Mouse (Mus musculus) intestine, embryonic 15.5 days (tissue): ENCODE measurements around the gene Blmh. TPM values are rescaled to one million over a fixed set of nuclear protein-coding genes. Genes with fewer than 3 reads are reported as not detected.

Source experiments
- ATAC-seq: fragments of 200-750 bp; cut with Nextera tagmentation; 2 replicates; pipeline ENCODE4 v1.8.0; 2017; ENCODE audit warnings: moderate TSS enrichment, moderate library complexity
- H3K27ac ChIP-seq: fragments of 300-500 bp; sonication (generic); 2 replicates; pipeline ENCODE4 v1.5.1; 2015; ENCODE audit warnings: mild to moderate bottlenecking, inconsistent platforms
- H3K27me3 ChIP-seq: fragments of 300-500 bp; sonication (generic); replicated peaks from 2 replicates; pipeline ENCODE4 v1.6.1; 2015; ENCODE audit warnings: inconsistent platforms
- H3K36me3 ChIP-seq: fragments of 300-500 bp; sonication (generic); 2 replicates; pipeline ENCODE4 v1.6.1; 2015; ENCODE audit warnings: inconsistent platforms
- H3K4me1 ChIP-seq: fragments of 300-500 bp; sonication (generic); replicated peaks from 2 replicates; pipeline ENCODE4 v1.6.1; 2015; ENCODE audit warnings: inconsistent platforms
- H3K4me2 ChIP-seq: fragments of 300-500 bp; sonication (generic); replicated peaks from 2 replicates; pipeline ENCODE4 v1.6.1; 2015; ENCODE audit warnings: mild to moderate bottlenecking, inconsistent platforms
- H3K4me3 ChIP-seq: fragments of 300-500 bp; sonication (generic); replicated peaks from 2 replicates; pipeline ENCODE4 v1.5.1; 2015; ENCODE audit warnings: inconsistent platforms
- H3K9ac ChIP-seq: fragments of 300-500 bp; sonication (generic); 2 replicates; pipeline ENCODE4 v1.6.1; 2015; ENCODE audit warnings: inconsistent platforms
- H3K9me3 ChIP-seq: fragments of 300-500 bp; sonication (generic); 2 replicates; pipeline ENCODE4 v1.6.1; 2016; ENCODE audit warnings: inconsistent platforms
- WGBS: fragments of 180-500 bp; shearing (Covaris S2); methylation state at CpG from one replicate; pipeline ENCODE4 v1.1.7; 2015; 5-methylcytosine and 5-hydroxymethylcytosine counted together
- polyA plus RNA-seq: library from polyadenylated mRNA; unstranded; fragments of >200 nt; fragmentation: Nextera tagmentation; extraction: Ambion mirVana; gene quantifications from 2 replicates; pipeline ENCODE4 v1.2.1, GENCODE M21; 2015

The Blmh gene
- polyA plus RNA-seq, 1 experiment from 2014 or later = 126 TPM

DNA sequence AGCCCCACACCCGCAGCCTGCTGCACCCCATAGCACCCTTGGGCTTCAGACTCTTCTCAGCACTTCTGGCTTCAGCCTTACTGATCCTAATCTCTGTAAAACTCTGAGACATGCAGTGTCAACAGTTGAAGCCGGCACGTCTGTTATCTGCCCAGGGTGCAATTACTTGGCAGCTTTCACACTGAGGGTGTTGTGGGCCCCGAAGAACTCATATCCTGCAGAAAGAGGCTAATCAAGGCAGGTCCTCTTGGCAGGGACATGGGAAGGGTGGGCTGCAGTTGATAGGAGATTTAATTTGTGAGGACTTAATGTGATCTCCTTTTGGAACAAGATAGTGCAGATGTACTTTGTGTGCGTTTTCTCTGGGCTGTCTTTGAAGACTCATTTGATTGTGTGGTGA lies 59.0 kb downstream of the Blmh start:
- Histone ChIP-seq H3K4me3 (no peak overlapping the region), H3K9ac (no peak overlapping the region), H3K4me2 (no peak overlapping the region), H3K27me3 (no peaks in the 10 kb centered on the region), H3K27ac (no peak overlapping the region), H3K4me1 (no peaks in the 10 kb centered on the region; the same call in 1 of the 2 replicates), H3K36me3 (peaks cover 24% of the 10 kb centered on the region), H3K9me3 (no peaks in the 10 kb centered on the region)
- no peak for ATAC-seq
- 60% methylated on average over 5 of the region's 5 CpGs for WGBS

DNA sequence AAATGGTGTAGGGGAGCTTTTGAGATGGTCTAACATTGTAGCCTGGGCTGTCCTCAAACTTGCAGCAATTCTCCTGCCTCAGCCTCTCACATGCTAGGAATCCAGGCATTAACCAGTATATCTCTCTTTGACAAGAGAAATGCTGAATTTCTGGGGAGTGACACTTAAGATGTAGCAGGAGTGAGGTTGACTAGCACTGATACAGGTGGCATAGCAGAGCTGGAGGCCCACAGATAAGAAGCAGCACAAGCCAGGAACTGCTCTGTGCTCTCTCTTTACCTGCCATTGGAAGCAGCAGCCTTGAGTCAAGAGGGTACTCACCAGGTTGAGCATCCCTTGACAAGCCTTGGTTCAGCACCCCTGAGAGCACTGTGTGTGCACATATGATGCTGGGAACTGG lies 59.6 kb downstream of the Blmh start:
- no peaks in the 10 kb centered on the region for H3K27me3 ChIP-seq
- H3K27ac ChIP-seq = no peak overlapping the region
- ATAC-seq = no peak
- H3K4me1 ChIP-seq = no peaks in the 10 kb centered on the region; the same call in 1 of the 2 replicates
- no peak overlapping the region for H3K4me2 ChIP-seq
- no peak overlapping the region for H3K4me3 ChIP-seq
- peaks cover 21% of the 10 kb centered on the region for H3K36me3 ChIP-seq
- H3K9me3 ChIP-seq = no peaks in the 10 kb centered on the region
- no peak overlapping the region for H3K9ac ChIP-seq

DNA sequence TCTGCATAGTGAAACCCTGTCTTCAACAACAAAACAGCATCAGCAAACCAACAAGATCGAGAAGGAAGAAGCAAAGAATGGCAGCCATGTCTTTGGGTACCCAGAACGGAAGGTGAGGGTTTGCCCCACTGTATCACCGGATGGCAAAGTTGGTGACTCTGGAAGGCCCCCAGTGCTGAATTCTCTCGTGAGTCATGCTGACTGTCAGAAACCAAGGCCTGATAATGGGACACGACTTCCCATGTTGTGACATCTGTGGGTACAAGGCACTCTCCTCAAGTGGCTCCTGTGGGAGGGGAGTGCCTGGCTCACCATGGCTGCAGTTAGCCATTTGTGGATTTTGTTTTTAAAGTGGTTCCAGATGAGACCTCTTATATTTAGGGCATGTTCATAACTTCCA lies 66.2 kb downstream of the Blmh start:
- Histone ChIP-seq H3K4me2 (no peak overlapping the region), H3K27ac (no peak overlapping the region), H3K9me3 (no peaks in the 10 kb centered on the region), H3K9ac (no peak overlapping the region), H3K27me3 (peaks cover 5% of the 10 kb centered on the region), H3K36me3 (peaks cover 18% of the 10 kb centered on the region), H3K4me3 (no peak overlapping the region), H3K4me1 (no peaks in the 10 kb centered on the region)
- 77% methylated on average over 5 of the region's 5 CpGs for WGBS
- no peak for ATAC-seq

DNA sequence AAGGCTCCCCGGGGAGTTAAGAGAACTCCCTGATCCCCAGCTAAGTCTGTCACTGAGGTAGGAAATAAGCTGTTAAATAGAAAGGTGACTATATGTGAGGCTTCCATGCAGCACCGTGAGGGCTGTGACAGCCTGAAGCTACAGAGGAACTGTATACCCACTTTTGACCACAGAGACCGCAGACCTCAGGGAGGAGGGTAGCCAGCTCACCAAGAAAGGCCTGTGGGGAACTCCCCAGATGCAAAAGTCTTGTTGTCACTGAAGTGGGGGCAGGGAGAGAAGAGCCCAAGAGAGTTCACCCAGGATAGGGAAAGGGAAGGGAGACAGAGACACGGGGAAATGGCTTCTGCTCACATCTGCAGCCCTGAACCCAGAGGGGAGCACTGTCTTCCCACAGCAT lies 68.3 kb downstream of the Blmh start:
- no peak for ATAC-seq
- Histone ChIP-seq H3K9me3 (no peaks in the 10 kb centered on the region), H3K27me3 (peaks cover 21% of the 10 kb centered on the region), H3K27ac (no peak overlapping the region), H3K4me2 (no peak overlapping the region), H3K4me1 (0 out of 2 replicates have a peak, but pooled peaks cover 1% of the 10 kb centered on the region), H3K4me3 (no peak overlapping the region), H3K9ac (no peak overlapping the region), H3K36me3 (peaks cover under 1% of the 10 kb centered on the region; the same call in 1 of the 2 replicates)
- WGBS = 30% methylated on average over 4 of the region's 4 CpGs

DNA sequence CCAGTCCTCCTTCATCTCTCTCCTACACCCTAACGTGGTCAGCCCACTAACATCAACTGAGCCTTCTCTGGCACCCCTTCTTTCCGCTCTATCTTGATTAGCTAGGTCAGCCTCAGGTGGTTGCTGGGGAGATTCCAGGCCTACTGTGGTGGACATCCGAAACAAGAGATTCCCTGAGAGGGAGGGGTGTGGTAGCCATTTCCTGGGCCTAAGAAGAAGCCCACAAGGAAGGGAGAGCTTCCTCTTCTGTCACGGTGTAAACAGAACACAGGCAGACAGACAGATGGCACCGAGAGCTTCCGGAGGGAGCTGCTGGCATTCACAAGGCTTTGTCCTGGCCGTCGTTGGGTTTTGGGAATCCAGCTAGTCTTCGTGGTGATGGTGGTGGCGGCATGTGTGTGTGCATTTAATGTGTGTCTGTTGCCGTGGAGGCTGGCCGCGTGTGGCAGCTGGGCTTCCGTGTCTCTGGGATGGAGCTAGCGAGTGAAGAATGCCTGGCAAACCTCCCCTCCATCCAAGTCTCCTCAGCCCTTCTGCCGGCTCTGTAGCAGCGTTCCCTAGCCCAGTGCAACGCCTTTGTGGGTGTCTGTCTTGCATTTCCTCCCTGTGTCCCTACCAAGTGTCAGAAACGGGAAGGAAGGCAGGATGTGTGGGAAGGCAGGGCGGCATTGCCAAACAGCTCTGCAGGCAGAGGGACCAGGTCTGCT lies 71.5 kb downstream of the Blmh start:
- no peak for ATAC-seq
- no peak overlapping the region for H3K9ac ChIP-seq
- peaks cover 11% of the 10 kb centered on the region for H3K4me1 ChIP-seq
- H3K4me3 ChIP-seq = no peak overlapping the region
- peaks cover 37% of the 10 kb centered on the region for H3K27me3 ChIP-seq
- 53% methylated on average over 20 of the region's 20 CpGs for WGBS
- H3K4me2 ChIP-seq = no peak overlapping the region; the same call in 1 of the 2 replicates
- no peaks in the 10 kb centered on the region for H3K9me3 ChIP-seq
- no peak overlapping the region for H3K27ac ChIP-seq
- H3K36me3 ChIP-seq = no peaks in the 10 kb centered on the region

DNA sequence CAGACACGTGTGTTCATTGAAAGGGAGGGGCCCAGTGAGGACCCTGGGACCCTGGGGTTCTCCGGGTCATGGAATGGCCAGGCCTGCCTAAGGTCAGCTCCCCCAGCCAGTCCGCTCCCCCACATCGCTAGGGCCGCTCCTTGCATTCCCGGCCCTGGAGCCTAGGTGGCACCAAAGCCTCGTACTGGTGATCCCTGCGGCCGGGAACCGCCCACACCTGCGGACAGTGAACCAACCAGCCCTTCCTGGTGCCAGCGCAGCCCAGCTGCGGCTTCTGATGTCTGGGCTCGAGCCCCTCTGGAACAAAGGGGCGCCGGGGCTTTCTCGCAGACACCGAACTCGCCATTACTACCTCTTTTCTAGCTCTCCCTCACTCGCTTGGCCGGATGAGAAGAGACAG lies 72.7 kb downstream of the Blmh start:
- ATAC-seq = peak; percentile 79
- no peak overlapping the region for H3K9ac ChIP-seq
- peak overlapping the region; percentile 89 for H3K4me2 ChIP-seq
- H3K9me3 ChIP-seq = no peaks in the 10 kb centered on the region
- H3K27me3 ChIP-seq = peaks cover 37% of the 10 kb centered on the region
- H3K4me1 ChIP-seq = peaks cover 12% of the 10 kb centered on the region
- no peak overlapping the region for H3K27ac ChIP-seq
- H3K4me3 ChIP-seq = peak overlapping the region; percentile 45
- under 1% methylated on average over 21 of the region's 21 CpGs for WGBS
- H3K36me3 ChIP-seq = no peaks in the 10 kb centered on the region

DNA sequence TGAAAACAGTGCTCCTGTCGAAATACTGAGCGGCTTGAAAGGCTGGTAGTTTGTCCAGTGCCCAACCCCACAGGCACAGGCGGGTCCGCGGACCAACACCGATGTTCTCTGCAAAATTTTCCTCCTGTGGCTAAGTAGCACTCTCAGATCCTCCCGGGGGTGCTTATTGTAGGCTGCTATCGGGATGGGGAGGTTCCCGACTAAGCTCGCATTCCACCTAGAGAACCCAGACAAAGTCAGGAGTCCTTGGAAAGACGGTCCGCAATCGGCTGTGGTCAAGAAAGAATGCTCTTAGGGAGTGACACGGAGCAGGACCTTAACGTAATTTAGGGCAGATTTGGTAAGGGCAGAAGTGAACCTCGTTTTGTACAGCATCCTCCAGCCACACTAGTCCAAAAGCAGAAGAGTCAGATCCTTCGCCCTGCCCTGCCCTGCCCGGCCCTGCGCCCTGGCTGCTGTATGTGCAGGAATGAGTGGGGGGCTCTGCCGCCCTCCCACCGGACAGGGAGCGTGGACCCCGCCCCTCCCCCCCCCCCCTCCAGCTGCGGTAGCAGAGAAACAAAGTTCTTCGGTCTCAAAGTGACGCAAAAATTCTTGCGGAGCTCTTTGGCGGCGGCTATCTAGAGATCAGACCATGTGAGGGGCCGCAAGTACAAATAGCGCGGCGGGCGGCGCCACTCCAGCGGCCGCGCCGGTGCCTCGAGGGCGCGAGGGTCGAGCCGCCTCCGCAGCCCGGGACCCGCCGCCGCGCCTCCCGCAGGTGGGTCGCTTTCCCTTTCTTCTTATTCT lies 73.5 kb downstream of the Blmh start, which contains the start of gene Slc6a4:
TSS of gene Slc6a4 (plus strand) at position 688 of the 789 bp plus-strand sequence.
- Histone ChIP-seq H3K36me3 (no peaks in the 10 kb centered on the region), H3K9ac (peak within 1 kb of the TSS; percentile 34; the same call in 1 of the 2 replicates), H3K9me3 (no peaks in the 10 kb centered on the region), H3K27me3 (peaks cover 37% of the 10 kb centered on the region), H3K27ac (no peak within 1 kb of the TSS), H3K4me2 (peak within 1 kb of the TSS; percentile 89), H3K4me3 (peak within 1 kb of the TSS; percentile 45), H3K4me1 (peaks cover 20% of the 10 kb centered on the region)
- ATAC-seq = 0 out of 2 replicates have a peak, but pooled peaks have one; percentile 31
- WGBS = under 1% methylated on average over 52 of the region's 52 CpGs

DNA sequence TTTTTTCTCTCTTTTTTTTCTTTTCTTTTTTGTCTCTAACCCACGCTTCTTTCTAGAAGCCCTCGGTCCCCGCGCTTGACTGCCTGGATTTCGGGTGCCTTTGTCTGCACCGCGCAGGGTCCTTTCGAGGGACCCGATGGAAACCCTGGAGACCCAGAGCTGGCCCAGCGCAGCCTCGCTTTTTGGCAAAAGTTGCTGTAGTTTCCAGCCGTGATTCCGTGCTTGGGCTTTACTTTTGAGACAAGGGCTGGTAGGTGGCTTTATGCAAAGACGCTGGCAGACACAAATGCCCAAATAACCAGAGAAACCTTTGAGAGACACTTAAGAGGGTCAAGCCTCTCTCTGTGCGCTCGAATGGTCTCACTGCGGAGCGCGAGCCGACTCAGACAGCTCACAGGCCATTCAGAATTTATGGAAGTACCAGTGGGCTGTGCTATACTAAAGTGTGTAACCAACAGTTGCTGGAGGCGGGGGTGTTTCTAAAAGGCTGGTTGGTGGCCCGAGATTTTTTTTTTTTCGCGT lies 74.2 kb downstream of the Blmh start:
- H3K4me2 ChIP-seq = peak overlapping the region; percentile 89
- H3K36me3 ChIP-seq = no peaks in the 10 kb centered on the region
- no peak overlapping the region for H3K27ac ChIP-seq
- H3K4me3 ChIP-seq = peak overlapping the region; percentile 45
- 12% methylated on average over 24 of the region's 24 CpGs for WGBS
- no peak for ATAC-seq
- peaks cover 37% of the 10 kb centered on the region for H3K27me3 ChIP-seq
- H3K4me1 ChIP-seq = peaks cover 20% of the 10 kb centered on the region
- peak overlapping the region; percentile 34; the same call in 1 of the 2 replicates for H3K9ac ChIP-seq
- no peaks in the 10 kb centered on the region for H3K9me3 ChIP-seq

DNA sequence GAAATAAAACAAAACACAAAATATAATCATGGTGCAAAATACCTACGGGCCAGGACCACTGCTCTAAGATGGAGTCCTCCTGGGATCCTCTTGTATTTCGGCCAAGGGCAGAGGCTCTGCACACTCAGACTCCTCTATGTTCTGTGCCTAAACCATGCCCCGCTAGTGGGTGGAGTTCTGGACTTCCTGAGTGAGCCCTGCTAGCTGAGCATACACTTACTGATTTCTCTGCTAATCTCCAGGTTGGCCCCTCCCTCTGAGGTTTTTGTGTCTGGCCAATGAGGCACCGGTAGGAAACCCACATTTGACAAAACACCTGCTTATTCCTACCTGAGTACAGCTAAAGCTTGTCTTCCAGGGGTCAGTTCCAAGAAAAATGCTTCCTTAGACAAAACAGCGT lies 76.1 kb downstream of the Blmh start:
- H3K4me2 ChIP-seq = no peak overlapping the region
- no peak overlapping the region for H3K27ac ChIP-seq
- no peaks in the 10 kb centered on the region for H3K36me3 ChIP-seq
- no peaks in the 10 kb centered on the region for H3K9me3 ChIP-seq
- H3K4me1 ChIP-seq = peaks cover 20% of the 10 kb centered on the region
- peaks cover 33% of the 10 kb centered on the region for H3K27me3 ChIP-seq
- H3K4me3 ChIP-seq = no peak overlapping the region
- H3K9ac ChIP-seq = no peak overlapping the region
- 61% methylated on average over 5 of the region's 5 CpGs for WGBS
- no peak for ATAC-seq

DNA sequence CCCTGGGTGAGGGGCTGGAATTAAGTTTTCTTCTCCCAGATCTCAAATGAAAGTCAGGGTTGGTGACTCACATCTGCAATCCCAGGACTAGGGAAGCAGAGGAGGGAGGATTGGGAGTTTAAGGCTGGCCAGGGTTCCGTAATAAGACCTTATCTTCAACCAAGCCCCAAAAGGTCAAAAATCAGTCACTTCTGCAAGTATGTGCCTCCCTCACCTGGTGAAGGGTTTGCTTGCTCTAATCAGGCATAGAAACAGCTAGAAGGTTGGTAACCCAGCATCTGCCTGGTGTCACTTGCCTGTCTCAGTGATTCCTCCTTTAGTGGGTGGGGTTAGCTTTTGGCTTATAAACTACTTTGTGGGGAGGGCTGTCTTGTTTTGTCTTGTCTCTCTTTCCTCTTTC lies 77.8 kb downstream of the Blmh start:
- Histone ChIP-seq H3K4me2 (no peak overlapping the region), H3K27ac (no peak overlapping the region), H3K9me3 (no peaks in the 10 kb centered on the region), H3K9ac (no peak overlapping the region), H3K36me3 (no peaks in the 10 kb centered on the region), H3K27me3 (peaks cover 18% of the 10 kb centered on the region), H3K4me1 (peaks cover 20% of the 10 kb centered on the region), H3K4me3 (no peak overlapping the region)
- ATAC-seq = peak; percentile 4; the same call in 1 of the 2 replicates
- 47% methylated on average over 1 of the region's 1 CpGs for WGBS

DNA sequence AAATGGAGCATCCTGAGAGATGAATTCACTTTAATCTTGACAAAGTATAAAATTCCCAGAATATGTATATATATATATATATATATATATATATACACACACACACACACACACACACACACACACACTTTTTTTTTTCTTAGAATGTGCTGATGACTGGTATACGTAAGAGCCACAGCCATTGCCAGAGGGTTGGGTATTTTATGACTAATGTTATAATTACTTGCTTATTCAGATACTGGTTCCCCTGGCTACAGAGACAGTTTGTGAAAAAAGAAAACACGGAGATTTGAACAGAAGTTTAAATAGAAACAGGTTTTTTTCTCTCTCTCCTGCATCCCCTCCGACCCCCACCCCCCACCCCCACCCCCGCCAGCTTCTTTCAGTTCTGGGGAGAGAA lies 81.3 kb downstream of the Blmh start:
- ATAC-seq = no peak
- no peak overlapping the region for H3K4me2 ChIP-seq
- H3K27me3 ChIP-seq = no peaks in the 10 kb centered on the region
- H3K4me3 ChIP-seq = no peak overlapping the region
- peaks cover 14% of the 10 kb centered on the region; the same call in 1 of the 2 replicates for H3K4me1 ChIP-seq
- H3K27ac ChIP-seq = no peak overlapping the region
- no peaks in the 10 kb centered on the region for H3K36me3 ChIP-seq
- no peak overlapping the region for H3K9ac ChIP-seq
- WGBS = 39% methylated on average over 4 of the region's 4 CpGs
- no peaks in the 10 kb centered on the region for H3K9me3 ChIP-seq

DNA sequence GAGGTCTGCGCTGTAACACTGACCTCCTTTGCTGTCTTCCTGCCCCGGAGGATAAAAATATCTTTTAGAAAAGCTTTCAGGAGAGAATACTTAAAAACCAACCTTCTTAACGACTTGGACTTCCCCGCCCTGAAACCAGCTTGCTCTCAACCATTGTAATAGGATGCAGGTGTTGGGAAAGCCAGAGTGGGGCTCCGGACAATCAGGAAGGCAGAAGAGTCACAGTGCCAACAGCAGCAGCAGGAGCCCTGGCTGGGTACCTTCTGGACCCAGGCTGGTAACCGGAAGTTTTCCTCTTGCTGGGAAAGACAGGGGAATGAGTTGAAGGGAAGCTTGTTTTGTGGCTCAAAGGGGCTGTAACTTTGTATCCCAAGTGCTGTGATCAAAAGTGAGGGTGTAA lies 82.0 kb downstream of the Blmh start:
- H3K4me2 ChIP-seq = no peak overlapping the region
- WGBS = 47% methylated on average over 6 of the region's 6 CpGs

More for the DNA sequence above, 82.0 kb downstream of the Blmh start:
- Histone ChIP-seq H3K36me3 (no peaks in the 10 kb centered on the region), H3K27me3 (no peaks in the 10 kb centered on the region), H3K9ac (no peak overlapping the region), H3K9me3 (no peaks in the 10 kb centered on the region), H3K27ac (no peak overlapping the region), H3K4me3 (no peak overlapping the region), H3K4me1 (peaks cover 17% of the 10 kb centered on the region; the same call in 1 of the 2 replicates)
- no peak for ATAC-seq
